Mouse (Mus musculus): ENCODE results near the gene Nelfb. TPM values are rescaled to one million over a fixed set of nuclear protein-coding genes. Genes with fewer than 3 reads are reported as not detected.

The Nelfb gene
- total RNA-seq, 4 experiments from 2014 or later = 20.8 to 28.3 (median 22.6) TPM

DNA sequence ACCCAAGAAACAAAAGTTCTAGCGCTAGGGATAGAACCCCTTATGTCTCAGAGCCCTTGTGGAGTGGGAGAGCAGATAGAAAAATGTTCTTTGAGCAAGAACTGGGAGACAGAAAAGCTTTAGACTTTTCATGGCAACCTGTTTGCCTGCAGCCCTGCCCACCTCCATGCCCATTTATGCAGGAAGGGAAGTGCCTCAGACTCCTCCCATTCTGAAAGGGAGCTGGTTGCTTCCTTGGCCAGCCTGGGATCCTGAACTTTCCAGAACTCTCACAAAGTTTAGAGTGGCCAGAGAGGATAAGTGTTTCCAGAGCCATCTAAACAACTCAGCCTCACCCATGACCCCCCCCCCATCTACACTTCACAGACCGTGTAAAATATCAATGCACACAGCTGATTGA, 14.1 kb downstream of the Nelfb start:
- no peak for DNase-seq (ENCODE audit: low spot score in 2 of 2)

DNA sequence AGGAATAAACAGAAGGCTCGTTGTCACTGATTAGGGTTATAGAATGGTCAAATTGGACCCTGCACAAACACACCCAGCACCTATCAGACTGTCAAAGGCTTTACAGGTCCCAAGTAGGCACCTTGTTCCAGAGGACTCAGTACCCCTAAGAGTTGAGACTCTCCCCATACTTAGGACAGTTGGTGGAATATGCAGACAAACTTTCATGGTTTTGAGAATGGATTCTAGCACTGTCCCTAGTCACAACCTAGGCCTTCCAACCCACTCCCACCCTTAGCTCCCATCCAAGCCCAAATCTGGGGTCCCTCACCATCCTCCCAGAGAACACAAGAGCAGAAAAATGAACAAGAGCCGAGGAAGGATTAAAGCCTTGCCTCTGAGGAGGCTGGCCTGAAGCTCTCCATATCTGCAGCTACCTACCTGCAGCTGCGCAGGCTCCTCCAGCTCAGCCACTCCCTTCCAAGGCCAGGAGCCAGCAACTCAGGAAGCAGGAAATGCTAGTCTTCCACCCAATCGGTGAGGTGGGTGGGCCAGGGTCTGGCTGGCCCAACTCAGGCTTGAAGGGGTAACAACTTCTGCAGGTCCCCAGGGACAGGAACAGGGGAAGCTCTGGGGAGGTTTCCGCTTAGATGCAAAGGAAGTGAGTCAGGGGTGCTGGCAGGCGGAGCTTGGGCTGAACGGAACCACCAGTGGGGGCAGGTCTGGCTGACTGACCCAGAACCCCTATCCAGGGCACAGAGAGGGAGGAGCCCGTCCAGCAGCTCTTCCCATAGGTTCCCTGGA, 14.9 kb downstream of the Nelfb start, which contains the start of gene Tor4a:
Gene Tor4a, minus strand, starts transcription at position 715 of the 783 bp plus-strand sequence.
- peak; percentile 39 to 59 for DNase-seq (ENCODE audit: low spot score in 2 of 2)

DNA sequence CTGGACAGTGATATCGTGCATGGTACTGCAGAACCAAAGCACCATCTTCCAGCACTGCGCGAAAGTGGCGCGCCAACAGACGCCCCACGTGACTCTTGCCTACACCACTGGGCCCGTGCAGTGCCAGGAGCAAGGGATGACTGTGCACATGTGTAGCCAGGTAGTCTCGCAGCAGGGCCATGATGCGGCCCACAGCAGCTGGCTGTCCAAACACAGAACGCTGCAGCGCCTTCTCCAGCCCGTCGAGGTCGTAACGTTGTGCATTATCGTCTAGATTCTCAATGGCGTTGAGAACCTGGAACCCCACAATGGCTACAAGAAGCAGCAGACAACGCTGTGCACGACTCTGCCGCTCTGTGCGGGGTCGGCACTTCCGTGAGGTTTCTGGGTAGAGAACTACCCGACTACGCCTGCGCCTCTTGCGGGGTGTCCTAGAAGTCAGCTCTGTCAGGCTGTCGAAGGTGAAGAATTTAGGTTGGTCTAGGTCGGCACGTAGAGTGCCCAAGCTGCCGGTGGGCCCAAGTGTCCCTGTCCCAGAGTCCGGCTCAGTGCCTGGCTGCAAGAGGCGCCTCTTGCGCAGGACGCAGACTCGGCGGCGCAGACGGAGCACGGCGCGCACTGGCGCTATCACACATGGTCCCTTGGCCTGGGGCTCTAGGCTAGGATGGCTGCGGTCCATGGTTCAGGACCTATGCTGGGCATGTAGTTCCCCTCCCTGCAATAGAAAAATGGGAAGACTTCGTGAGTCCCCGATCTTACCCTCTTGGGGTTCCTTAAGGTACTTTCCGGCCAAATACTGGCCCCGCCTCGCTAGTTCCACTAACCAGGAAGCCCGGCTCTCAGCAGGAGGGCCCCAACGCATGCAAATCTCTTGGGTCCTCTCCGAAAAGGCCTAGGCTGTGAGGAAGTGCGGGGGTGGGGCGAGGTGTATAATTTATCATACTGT, 15.8 kb downstream of the Nelfb start:
- no peak for DNase-seq (ENCODE audit: low spot score in 2 of 2)

DNA sequence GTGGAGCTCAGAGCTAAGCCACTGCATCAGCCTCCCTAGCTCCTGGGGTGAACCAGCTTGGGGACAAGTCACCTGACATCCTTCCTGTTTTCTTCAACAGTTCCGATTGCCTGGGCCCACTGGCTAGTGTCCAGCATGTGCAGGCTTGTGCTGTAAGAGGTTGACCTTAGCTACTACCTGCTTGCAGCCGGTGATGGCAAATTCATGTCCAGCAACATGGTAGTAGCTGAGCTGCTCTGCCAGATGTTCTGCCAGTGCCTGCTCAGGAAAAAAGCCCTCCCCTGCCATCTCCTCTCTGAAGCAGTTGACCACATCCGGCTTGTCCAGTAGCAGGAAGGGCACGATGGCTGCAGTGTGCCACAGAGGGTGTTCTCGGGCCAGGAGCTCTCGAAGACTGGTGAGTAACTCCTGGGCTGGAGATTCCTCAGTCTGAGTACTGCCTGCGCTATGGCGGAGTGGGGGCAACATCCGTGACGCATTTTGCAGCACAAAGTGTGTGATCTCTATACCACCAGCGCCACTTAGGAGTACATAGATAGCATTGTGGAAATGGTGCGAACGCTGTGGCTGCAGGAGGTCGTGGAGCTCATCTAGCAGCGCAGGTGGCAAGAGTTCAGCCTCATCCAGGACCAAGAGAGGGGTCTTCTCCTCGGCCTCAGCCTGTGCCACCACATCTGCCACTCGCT, 16.7 kb downstream of the Nelfb start:
- no peak for DNase-seq (ENCODE audit: low spot score in 2 of 2)

DNA sequence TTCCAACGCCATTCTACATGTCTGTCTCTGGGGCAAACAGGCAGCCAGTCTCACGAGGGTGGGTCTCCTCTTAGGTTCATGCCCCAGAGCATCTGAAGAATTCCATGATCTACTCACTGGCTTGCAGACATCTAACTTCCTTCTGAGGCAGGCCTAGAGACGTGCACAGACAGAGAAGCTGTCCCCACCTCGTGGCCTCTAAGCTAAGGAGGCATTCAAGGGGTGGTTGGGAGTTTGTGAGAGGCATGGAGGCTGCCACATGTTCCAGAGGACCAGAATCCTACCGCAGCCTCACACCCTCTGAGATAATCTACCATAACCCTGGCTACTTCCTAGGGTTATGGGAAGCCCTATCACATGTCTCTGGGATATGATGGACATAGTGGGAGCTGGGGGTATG, 17.3 kb downstream of the Nelfb start:
- no peak for DNase-seq (ENCODE audit: low spot score in 2 of 2)

DNA sequence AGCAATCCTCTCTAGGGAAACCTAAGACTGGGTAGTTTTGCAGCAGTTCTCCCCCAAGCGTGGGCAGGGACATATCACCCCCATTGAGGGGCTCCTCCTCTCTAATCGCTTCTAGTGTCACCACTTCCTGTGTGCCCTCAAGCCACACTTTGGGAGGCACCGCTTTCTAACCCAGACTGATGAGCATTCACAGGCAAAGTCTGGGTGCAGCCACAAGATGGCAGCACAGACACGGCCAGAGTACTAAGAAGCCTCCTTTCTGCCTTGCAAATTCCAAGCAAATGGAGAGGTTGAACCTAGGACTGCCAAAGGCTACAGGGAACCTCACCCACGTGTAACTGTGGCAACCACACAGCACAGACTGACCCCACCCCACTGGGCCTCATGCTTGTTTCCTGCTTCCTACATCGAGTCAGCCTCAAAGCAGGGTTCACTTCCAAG, 17.9 kb downstream of the Nelfb start:
- DNase-seq (ENCODE audit: low spot score in 2 of 2) = peak; percentile 69 to 80

DNA sequence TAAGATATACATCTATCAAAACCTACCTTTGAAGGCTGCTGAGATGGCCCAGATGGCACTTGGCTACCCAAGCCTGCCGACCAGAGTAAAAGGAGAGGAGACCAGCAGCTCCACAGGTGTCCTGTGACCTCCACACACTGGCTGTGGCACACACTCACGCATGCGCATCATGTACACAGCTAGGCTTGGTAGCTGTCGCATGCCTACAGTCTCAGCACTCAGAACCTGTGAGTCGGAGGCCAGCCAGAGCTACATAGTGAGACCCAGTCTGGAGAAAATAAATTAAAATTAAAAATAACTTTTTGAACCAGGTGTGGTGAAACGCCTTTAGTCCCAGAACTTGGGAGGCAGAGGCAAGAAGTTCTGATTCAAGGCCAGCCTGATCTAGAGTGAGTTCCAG, 23.4 kb downstream of the Nelfb start:
- DNase-seq (ENCODE audit: low spot score in 2 of 2) = no peak

DNA sequence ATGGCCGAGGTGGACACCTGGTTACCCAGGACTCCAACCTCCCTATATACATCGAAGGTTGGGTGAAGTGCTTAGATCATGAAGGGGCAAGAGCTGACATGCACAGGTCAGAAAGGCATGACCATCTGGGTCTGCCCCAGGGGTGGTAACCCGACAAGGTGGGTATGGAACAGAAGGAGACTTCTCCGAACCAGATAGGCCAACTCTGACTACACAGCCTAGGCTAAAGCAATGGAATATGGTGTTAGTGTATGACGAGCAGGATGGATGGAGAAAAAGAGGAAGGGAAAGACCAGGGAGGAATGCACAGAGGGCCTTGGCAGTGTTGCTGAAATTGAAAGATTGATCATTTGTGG, 24.7 kb downstream of the Nelfb start:
- DNase-seq (ENCODE audit: low spot score in 2 of 2) = no peak

DNA sequence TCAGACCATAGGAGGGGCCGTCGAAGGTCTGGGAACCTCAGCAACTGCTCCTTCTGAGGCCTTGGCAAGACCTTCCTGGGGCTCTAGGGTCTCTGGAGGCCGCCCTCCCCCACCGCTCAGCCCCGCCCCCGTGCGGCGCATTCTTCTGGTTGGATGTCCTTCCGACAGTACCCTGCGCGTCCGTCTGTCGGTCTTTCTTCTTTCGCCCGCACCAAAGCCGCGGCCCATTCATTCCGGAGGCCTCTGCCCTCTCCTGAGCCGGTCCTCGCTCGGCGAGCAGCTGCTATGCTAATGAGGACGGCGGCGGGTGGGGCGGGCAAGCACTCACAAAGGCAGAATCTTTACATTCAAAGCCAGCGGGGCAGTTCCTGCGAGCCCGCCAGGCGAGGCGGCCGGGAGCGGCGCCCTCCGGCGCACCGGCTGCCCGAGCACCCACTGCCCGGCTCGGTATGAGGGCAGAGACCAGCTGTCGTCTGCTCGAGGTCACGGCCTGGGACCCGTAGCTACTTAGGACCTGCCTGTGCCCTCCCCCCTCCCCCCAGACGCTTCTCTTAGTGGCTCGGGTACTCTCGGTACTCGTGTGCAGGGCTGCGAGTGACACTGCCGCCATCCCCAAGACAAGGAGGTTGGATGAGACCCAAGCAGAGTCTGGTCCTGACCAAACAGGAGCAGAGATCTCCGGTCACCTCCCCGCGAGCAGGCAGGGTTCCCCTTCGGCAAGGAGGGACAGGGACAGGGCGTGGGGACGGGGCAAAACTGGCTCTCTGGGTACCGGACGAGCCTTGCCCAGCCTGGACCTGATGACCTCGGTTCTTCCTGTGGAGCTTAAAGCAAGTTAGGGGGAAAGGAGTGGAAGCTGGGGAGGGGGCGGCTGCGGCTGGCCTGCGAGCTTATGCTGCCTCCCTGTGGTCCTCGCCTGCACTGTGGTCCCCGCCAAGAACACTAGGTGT, 25.4 kb downstream of the Nelfb start:
- no peak for DNase-seq (ENCODE audit: low spot score in 2 of 2)

DNA sequence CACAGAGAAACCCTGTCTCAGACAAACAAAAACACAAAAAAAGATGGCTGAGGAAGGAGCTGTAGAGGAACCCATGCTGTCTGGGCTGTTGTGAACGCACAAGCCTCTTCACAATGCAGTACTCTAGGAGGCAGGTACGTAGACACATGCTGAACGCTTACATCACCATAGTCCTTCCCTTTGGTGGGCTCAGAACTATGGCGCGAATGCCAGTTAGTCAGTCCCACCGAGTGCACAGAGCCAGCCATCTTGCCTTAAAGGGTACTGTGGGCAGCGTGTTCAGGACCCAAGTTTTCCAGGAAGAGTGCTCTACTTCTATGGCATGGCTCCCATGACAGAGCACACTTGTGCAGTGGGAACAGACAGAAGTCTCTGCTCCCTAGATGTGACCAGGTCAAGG, 26.8 kb downstream of the Nelfb start:
- DNase-seq (ENCODE audit: low spot score in 2 of 2) = no peak

DNA sequence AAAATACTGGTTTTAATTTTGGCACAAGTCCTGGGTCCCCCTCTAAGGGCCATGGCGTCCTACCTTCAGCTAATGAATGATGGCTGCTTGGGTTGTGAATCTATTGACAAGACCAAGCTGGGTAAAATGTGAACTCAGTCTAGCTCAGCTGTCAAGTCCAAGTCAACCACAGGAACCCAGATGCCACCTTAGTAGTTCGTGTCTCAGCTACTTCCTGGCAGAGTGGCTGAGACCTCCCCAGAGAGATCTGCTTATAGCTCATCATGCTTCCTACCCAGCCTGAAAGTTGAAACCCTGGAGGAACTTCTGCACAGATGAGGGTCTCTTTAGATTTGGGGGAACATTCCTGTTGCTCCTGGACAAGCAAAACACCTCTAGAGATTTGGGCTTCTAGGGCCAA, 28.0 kb downstream of the Nelfb start:
- DNase-seq (ENCODE audit: low spot score in 2 of 2) = no peak

DNA sequence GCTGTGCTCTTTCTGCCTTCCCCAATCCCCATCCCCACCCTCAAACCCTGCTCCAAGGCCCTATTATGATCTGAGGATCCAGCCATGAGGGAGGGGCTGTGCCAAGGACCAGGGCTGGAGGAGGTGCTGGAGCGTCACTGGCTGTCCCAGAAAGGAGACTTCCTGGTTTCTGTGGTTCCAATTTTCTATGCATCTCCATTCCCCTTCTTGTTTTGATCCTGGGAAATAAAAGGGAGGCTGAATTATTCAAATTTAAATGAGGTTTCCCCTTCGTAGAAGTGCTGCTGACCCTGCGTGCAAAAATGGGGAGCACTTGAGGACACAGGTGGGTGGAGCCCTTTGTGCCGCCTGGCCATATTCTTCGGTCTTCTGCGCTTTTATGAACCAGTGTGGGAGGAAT, 28.6 kb downstream of the Nelfb start:
- DNase-seq (ENCODE audit: low spot score in 2 of 2) = no peak

DNA sequence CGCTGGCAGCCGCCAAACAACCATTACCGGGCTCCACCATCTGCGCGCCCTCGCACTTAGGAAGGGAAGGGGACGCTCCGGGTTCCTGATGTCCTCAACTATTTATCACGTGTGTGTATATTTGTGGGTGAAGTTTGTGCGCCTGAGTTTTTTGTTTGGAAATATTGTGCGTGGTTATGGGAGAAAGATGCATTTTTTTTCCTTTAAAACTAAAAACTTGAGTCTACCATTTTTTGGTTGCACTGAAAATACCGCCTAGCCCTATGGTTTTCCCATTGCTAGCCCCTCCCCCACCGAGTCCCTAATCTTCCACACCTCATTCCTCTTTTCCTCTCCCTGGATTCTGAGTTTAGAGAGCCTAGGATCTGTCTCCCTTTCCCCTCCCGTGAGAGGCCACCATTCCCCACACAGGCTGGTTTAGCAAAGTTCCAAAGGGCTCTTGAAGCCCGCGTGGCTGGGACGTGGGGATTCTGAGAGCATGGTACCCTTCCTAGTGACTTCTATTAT, 29.3 kb downstream of the Nelfb start:
- DNase-seq (ENCODE audit: low spot score in 2 of 2) = no peak

DNA sequence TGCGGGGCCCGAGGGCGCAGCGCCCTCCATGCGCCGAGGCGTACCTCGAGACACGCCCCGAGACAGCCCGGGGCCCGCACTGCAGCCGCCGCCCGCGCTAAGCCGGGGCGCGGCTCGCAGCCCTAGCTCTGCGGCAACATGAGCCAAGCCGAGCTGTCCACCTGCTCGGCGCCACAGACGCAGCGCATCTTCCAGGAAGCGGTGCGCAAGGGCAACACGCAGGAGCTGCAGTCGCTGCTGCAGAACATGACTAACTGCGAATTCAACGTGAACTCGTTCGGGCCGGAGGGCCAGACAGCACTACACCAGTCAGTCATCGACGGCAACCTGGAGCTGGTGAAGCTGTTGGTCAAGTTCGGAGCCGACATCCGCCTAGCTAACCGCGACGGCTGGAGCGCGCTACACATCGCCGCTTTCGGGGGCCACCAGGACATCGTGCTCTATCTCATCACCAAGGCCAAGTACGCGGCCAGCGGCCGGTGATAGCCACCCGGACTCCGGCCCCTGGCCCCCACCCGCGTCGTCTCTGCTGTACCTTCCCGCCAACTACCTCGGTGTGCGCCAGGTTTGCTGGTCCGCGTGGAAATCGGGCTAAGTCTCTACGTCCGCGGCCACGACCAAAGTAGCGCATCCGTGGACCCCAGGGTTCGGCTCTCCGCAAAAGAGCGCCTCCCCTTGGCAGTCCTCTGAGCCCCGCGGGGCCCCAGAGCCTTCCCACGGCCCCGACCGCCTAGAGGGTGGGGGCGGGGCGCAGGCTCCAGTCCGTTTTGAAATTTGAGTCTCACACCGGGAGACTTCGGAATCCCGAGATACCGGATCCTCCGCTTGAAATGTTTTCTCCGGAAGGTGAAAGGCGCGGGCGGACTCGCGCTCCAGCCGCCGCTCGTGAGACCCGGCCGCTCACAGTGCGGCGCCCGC, 30.1 kb downstream of the Nelfb start:
- no peak for DNase-seq (ENCODE audit: low spot score in 2 of 2)

DNA sequence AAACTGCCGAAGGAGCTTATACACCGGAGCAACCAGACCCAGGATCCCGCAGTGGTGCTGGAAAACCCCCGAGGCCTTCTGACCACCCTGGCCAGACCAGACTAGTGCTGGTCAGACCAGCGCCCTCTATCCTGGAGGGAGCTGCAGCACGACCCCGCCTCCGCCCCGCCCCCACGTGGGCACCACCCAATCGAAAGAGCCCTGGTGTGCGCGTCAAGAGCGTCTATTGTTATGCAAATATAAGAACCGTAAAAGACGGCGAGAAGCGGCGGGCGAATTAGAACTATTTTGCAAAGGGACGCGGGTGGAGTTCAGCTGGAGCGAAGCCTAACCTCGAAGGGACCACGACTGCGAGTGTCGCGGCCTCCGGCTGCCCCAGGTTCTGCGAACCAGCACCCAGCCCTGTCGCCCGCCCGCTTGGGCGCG, 30.8 kb downstream of the Nelfb start, which contains the start of gene Nrarp:
Gene Nrarp, plus strand, starts transcription at position 281 of the 426 bp plus-strand sequence.
- DNase-seq (ENCODE audit: low spot score in 2 of 2) = peak; percentile 81 to 82

DNA sequence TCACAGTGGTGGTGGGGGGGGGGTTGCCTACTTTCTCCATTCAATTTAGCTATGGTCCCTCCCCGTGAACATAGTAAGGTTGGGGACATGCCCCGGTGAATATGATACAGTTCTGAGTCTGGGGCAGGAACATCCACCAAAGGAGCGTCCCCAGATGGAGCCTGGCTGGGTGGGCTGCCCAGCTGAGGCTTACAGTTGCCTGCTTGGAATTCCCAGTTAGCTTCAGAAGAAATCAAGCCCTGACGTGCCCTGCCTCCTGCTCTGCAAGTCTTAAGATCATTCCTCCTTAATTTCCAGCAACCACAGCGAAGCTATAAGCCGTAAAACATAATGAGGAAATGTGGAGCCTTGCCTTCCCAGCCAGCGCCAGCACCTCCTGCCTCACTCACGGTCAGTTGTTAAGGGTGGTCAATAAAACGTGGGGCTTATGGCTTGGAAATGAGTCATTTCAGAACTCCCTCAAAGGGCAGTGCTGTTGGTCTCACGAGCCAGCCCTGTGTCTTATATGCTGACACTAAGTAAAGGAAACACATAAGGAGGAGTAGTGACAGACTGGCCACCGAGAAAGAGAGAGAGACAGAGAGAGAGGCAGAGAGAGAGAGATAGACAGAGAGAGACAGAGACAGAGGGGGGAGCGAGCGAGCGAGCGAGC, 31.6 kb downstream of the Nelfb start:
- no peak for DNase-seq (ENCODE audit: low spot score in 2 of 2)

DNA sequence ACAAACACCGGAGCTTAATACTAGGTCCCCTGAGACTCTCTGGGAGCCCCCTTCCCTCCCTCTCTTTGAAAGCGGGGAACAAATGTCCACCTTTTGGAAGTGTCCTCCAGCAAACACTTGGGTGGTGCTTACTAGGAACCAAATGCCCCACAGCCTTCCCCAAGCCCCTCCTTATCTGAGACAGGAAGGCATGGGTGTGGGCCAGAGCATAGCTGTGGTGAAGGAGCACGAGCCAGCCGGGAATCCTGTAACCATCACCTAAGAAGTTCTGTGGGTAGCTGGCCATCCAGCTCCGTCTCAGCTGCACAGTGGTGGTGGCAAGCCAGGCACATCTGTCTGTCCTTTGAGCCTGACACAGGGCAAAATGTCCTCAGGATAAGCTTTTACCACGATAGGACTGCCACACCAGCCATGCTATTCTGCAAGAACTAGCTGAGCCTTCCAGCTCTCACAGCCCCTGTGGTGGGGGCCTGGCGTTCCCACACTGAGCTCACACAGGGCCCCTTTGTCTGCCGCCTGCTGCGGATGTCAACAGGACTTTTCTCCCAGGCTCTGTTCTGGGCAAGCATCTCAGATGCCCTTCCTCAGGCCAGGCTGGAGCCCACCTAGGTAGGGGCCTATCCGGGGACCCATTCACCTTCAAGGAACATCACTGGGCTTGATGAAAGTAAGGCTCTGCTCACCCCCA, 32.9 kb downstream of the Nelfb start:
- no peak for DNase-seq (ENCODE audit: low spot score in 2 of 2)

DNA sequence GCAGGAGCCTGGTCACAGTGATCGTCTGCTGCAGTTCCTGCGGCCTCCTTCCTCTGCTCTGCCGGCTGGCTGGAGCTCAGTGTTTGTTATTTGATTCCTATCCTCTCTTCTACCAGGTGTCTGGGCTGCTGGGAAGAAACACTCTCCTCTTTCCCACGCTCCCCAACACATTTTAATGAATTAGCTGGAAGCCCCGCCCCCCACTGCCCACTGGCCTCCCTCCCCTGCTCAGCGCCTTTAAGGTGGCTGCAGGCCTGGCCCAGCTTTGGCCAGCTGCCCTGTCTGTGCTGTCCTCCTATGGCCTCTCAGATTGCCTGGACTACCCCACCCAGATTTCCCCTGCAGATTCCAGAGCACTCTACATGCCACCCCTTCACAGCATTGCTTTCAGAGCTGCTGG, 33.6 kb downstream of the Nelfb start:
- DNase-seq (ENCODE audit: low spot score in 2 of 2) = no peak
